Mouse (Mus musculus): ENCODE measurements around the gene Cdc37. TPM values are rescaled to one million over a fixed set of nuclear protein-coding genes. Genes with fewer than 3 reads are reported as not detected.

Cdc37 gene
- polyA plus RNA-seq, 1 experiment: 49.6 TPM

GRCm38 (mm10) chr9:21167140-21168097, 17.6 kb upstream of the Cdc37 start:
- DNase-seq (ENCODE audit: low read depth): no peak

- no peak for DNase-seq (ENCODE audit: low read depth)
Measured at GRCm38 (mm10) chr9:21166516-21166915, 16.7 kb upstream of the Cdc37 start.

GRCm38 (mm10) chr9:21165952-21166451, 16.2 kb upstream of the Cdc37 start:
- DNase-seq (ENCODE audit: low read depth): no peak

- no peak for DNase-seq (ENCODE audit: low read depth)
Measured at GRCm38 (mm10) chr9:21165041-21165951, 15.5 kb upstream of the Cdc37 start, which contains the start of gene Pde4a. TSS of gene Pde4a (plus strand) at chr9:21165714.

- DNase-seq (ENCODE audit: low read depth): no peak
Measured at GRCm38 (mm10) chr9:21164072-21164471, 14.3 kb upstream of the Cdc37 start.

- no peak for DNase-seq (ENCODE audit: low read depth)
Measured at GRCm38 (mm10) chr9:21163086-21164050, 13.6 kb upstream of the Cdc37 start.

GRCm38 (mm10) chr9:21161209-21161909, 11.6 kb upstream of the Cdc37 start:
- DNase-seq (ENCODE audit: low read depth): no peak

- no peak for DNase-seq (ENCODE audit: low read depth)
Measured at GRCm38 (mm10) chr9:21154787-21155186, 5.0 kb upstream of the Cdc37 start.

- no peak for DNase-seq (ENCODE audit: low read depth)
Measured at GRCm38 (mm10) chr9:21153833-21154232, 4.1 kb upstream of the Cdc37 start.

GRCm38 (mm10) chr9:21153331-21153730, 3.5 kb upstream of the Cdc37 start:
- no peak for DNase-seq (ENCODE audit: low read depth)

- no peak for DNase-seq (ENCODE audit: low read depth)
Measured at GRCm38 (mm10) chr9:21152715-21153114, 2.9 kb upstream of the Cdc37 start.

GRCm38 (mm10) chr9:21149077-21149653, 617 bp downstream of the Cdc37 start:
- DNase-seq (ENCODE audit: low read depth): no peak

- DNase-seq (ENCODE audit: low read depth): no peak
Measured at GRCm38 (mm10) chr9:21148427-21148826, 1.4 kb downstream of the Cdc37 start.

GRCm38 (mm10) chr9:21146722-21147121, 3.1 kb downstream of the Cdc37 start:
- DNase-seq (ENCODE audit: low read depth): no peak

GRCm38 (mm10) chr9:21145431-21145830, 4.4 kb downstream of the Cdc37 start:
- no peak for DNase-seq (ENCODE audit: low read depth)

GRCm38 (mm10) chr9:21144361-21144760, 5.4 kb downstream of the Cdc37 start:
- DNase-seq (ENCODE audit: low read depth): no peak

- DNase-seq (ENCODE audit: low read depth): no peak
Measured at GRCm38 (mm10) chr9:21141922-21142321, 7.9 kb downstream of the Cdc37 start.

- DNase-seq (ENCODE audit: low read depth): no peak
Measured at GRCm38 (mm10) chr9:21138386-21138785, 11.4 kb downstream of the Cdc37 start.

- no peak for DNase-seq (ENCODE audit: low read depth)
Measured at GRCm38 (mm10) chr9:21137229-21137628, 12.6 kb downstream of the Cdc37 start.

GRCm38 (mm10) chr9:21136401-21136800, 13.4 kb downstream of the Cdc37 start:
- DNase-seq (ENCODE audit: low read depth): no peak

Data from gonadal fat pad, adult 2 months (tissue).